ENCODE assay signal across 10 mouse cellular contexts in genomic region chr12:14150936-14151631, GRCm38 (mm10). TPM values are rescaled to one million over a fixed set of nuclear protein-coding genes. Genes with fewer than 3 reads are reported as not detected.
A peak's percentile ranks its signal among the peaks of the same experiment; 100 is the strongest.
DNase-seq lines count a peak whose midpoint lies in the region; ATAC-seq lines count a peak whose summit lies in the region.
"Had no signal": no experiment of that assay in that cellular context is flagged by ENCODE, and none has a peak within 500 bp of the region (broad histone marks: within the 10 kb centered on the region; RNA-seq: fewer than 3 reads in every experiment).

No protein-coding gene starts in this region.

- H3K9me3 ChIP-seq in embryonic facial prominence, embryonic 10.5 days, result no peaks in the 10 kb centered on the region
- H3K9me3 ChIP-seq in lung, embryonic 15.5 days, result no peaks in the 10 kb centered on the region

- peak overlapping the region; percentile 92 for H3K4me2 ChIP-seq in lung, embryonic 15.5 days

- no peaks in the 10 kb centered on the region for H3K36me3 ChIP-seq in embryonic facial prominence, embryonic 10.5 days (replicated peaks)
- H3K36me3 ChIP-seq in lung, embryonic 15.5 days, result no peaks in the 10 kb centered on the region

- peaks cover 53% of the 10 kb centered on the region for H3K27me3 ChIP-seq in embryonic facial prominence, embryonic 10.5 days (replicated peaks; ENCODE audit: low read depth, poor library complexity, severe bottlenecking)
- H3K27me3 ChIP-seq in lung, embryonic 15.5 days, result peaks cover 41% of the 10 kb centered on the region
- H3K27me3 ChIP-seq: CH12.LX had no signal

- H3K4me1 ChIP-seq in embryonic facial prominence, embryonic 10.5 days, result peaks cover 27% of the 10 kb centered on the region
- H3K4me1 ChIP-seq in lung, embryonic 15.5 days, result peaks cover 30% of the 10 kb centered on the region

- peak; percentile 4 to 9 for DNase-seq in heart, adult 18-20 months
- DNase-seq in heart, adult 8-10 months (ENCODE audit: low spot score), result no peak
- peak; percentile 35 for DNase-seq in embryonic facial prominence, embryonic 10.5 days (ENCODE audit: low spot score)
- peak; percentile 7 for DNase-seq in heart, postnatal 4 days
- peak; percentile 86 for DNase-seq in layer of hippocampus, adult 9-11 months
- peak; percentile 68 to 74 for DNase-seq in right cerebral cortex, postnatal 36 days (ENCODE audit: low spot score in 2 of 2)
- no peak for DNase-seq in gastrocnemius, adult 18-20 months (ENCODE audit: low spot score)

- peak; percentile 9; the same call in 1 of the 2 replicates for ATAC-seq in lung, embryonic 15.5 days (ENCODE audit: borderline replicate concordance, extremely low read depth, low FRiP score, low TSS enrichment)

- 0 out of 2 replicates have a peak overlapping the region, but pooled peaks have one; percentile 54 for H3K27ac ChIP-seq in embryonic facial prominence, embryonic 10.5 days (replicated peaks)
- no peak overlapping the region for H3K27ac ChIP-seq in lung, embryonic 15.5 days
- H3K27ac ChIP-seq: macrophage had no signal

- peak overlapping the region; percentile 64 for H3K4me3 ChIP-seq in embryonic facial prominence, embryonic 10.5 days
- peak overlapping the region; percentile 54 for H3K4me3 ChIP-seq in lung, embryonic 15.5 days

- WGBS in embryonic facial prominence, embryonic 10.5 days, result 6% methylated on average over 19 of the region's 19 CpGs
- WGBS in lung, embryonic 15.5 days, result 7% methylated on average over 19 of the region's 19 CpGs

- 0 out of 2 replicates have a peak overlapping the region, but pooled peaks have one; percentile 43 for H3K9ac ChIP-seq in lung, embryonic 15.5 days

RNA-seq across cellular contexts. Expression of gene Fam84a, which starts 0.8 kb away (rescaled TPM):
- under 1 TPM; 0.35 to 0.98 TPM for total RNA-seq in heart, adult 18-20 months (2021)
- 1 to 10 TPM in 2 of 4 experiments, under 1 TPM in 2; 0.60 to 1.7 (median 0.97) TPM for total RNA-seq in heart, adult 8-10 months (2022)
- 8.0 TPM in 2 replicates for polyA plus RNA-seq in embryonic facial prominence, embryonic 10.5 days (2016; fragmentation: Nextera tagmentation; extraction: Ambion mirVana)
- 1 to 10 TPM; 2.1 to 2.2 TPM for total RNA-seq in heart, postnatal 4 days (2021)
- 4.2 TPM in 2 replicates for polyA plus RNA-seq in lung, embryonic 15.5 days (2015; fragmentation: Nextera tagmentation; extraction: Ambion mirVana)
- under 1 TPM; 0.05 to 0.07 TPM for total RNA-seq in gastrocnemius, adult 18-20 months (2021)
- total RNA-seq: CH12.LX had no signal
- polyA plus RNA-seq: macrophage had no signal

Comparison
In these comparisons a context has a peak if more than half of its experiments do, and no peak if none do; other contexts are left out.
1. DNase-seq: peak in heart, adult 18-20 months (2 of 2), embryonic facial prominence, embryonic 10.5 days (single experiment), heart, postnatal 4 days (single experiment), layer of hippocampus, adult 9-11 months (single experiment) and right cerebral cortex, postnatal 36 days (2 of 2); none in heart, adult 8-10 months (single experiment) and gastrocnemius, adult 18-20 months (single experiment).